Mouse (Mus musculus): ENCODE results near the gene Dcaf1. TPM values are rescaled to one million over a fixed set of nuclear protein-coding genes. Genes with fewer than 3 reads are reported as not detected.

The Dcaf1 gene
- total RNA-seq (2021), result 10 to 100 TPM; 26.5 to 35.4 TPM
- long read RNA-seq, experiment 1, partial matches to known transcripts, result 3 of 16 reads
- long read RNA-seq, experiment 1, other reads (novel, unspliced or antisense), result 12 of 16 reads
- long read RNA-seq, experiment 2, partial matches to known transcripts, result 3 of 7 reads
- long read RNA-seq, experiment 2, other reads (novel, unspliced or antisense), result 4 of 7 reads

- peak; percentile 94 to 97 for DNase-seq
These were observed at the start of gene Dcaf1 for GRCm38 (mm10) chr9:106821618-106822380. Dcaf1 (plus strand) TSS chr9:106821874.

- no peak for DNase-seq
These were observed 45.6 kb upstream of the Dcaf1 start for GRCm38 (mm10) chr9:106776116-106776515.

GRCm38 (mm10) chr9:106777423-106777822, 44.3 kb upstream of the Dcaf1 start:
- DNase-seq, result no peak

- no peak for DNase-seq
These were observed 43.4 kb upstream of the Dcaf1 start for GRCm38 (mm10) chr9:106778319-106778718.

GRCm38 (mm10) chr9:106780086-106780485, 41.6 kb upstream of the Dcaf1 start:
- no peak for DNase-seq

- DNase-seq, result no peak
These were observed 38.1 kb upstream of the Dcaf1 start for GRCm38 (mm10) chr9:106783554-106783953.

- no peak for DNase-seq
These were observed 36.5 kb upstream of the Dcaf1 start for GRCm38 (mm10) chr9:106785206-106785605.

GRCm38 (mm10) chr9:106787979-106788811, 33.5 kb upstream of the Dcaf1 start:
- peak in 1 of 2 experiments; percentile 36 for DNase-seq

GRCm38 (mm10) chr9:106788812-106789321, 32.8 kb upstream of the Dcaf1 start, which contains the start of gene Rad54l2:
Rad54l2 (minus strand) TSS chr9:106789194.
- peak; percentile 86 to 93 for DNase-seq

- no peak for DNase-seq
These were observed 32.3 kb upstream of the Dcaf1 start for GRCm38 (mm10) chr9:106789363-106789762.

GRCm38 (mm10) chr9:106790831-106791230, 30.8 kb upstream of the Dcaf1 start:
- no peak for DNase-seq

GRCm38 (mm10) chr9:106806503-106806902, 15.2 kb upstream of the Dcaf1 start:
- no peak for DNase-seq

GRCm38 (mm10) chr9:106818191-106818590, 3.5 kb upstream of the Dcaf1 start:
- no peak for DNase-seq

- DNase-seq, result peak in 1 of 2 experiments; percentile 32
These were observed 2.5 kb upstream of the Dcaf1 start for GRCm38 (mm10) chr9:106819201-106819600.

- peak; percentile 2 to 21 for DNase-seq
These were observed 540 bp upstream of the Dcaf1 start for GRCm38 (mm10) chr9:106821050-106821617.

GRCm38 (mm10) chr9:106822381-106823104, 869 bp downstream of the Dcaf1 start:
- DNase-seq, result peak; percentile 82 to 89

- DNase-seq, result no peak
These were observed 18.9 kb downstream of the Dcaf1 start for GRCm38 (mm10) chr9:106840569-106840968.

- DNase-seq, result no peak
These were observed 21.1 kb downstream of the Dcaf1 start for GRCm38 (mm10) chr9:106842800-106843199.

- no peak for DNase-seq
These were observed 35.0 kb downstream of the Dcaf1 start for GRCm38 (mm10) chr9:106856664-106857063.

- no peak for DNase-seq
These were observed 36.4 kb downstream of the Dcaf1 start for GRCm38 (mm10) chr9:106858036-106858435.

GRCm38 (mm10) chr9:106874216-106874615, 52.5 kb downstream of the Dcaf1 start:
- DNase-seq, result no peak

Measured in heart, adult 18-20 months (tissue).